Mouse (Mus musculus) liver, embryonic 14.5 days (tissue): ENCODE measurements at regions not wholly inside any gene's neighbourhood (a gene's known extent, or its start where the extent isn't known, plus 50 kb on each side); places are given as distances from the start of the nearest gene placed in this dataset.

ENCODE experiments used
- CTCF ChIP-seq: IDR thresholded peaks from 2 replicates; pipeline ENCODE4 v1.5.1; 2016; ENCODE audit warnings: antibody characterized with exemption, low read depth, control low read depth
- EP300 ChIP-seq: IDR thresholded peaks from 2 replicates; pipeline ENCODE4 v1.6.1; 2016; ENCODE audit warnings: antibody characterized with exemption, low read depth

GRCm38 (mm10) chr6:144922762-144923161 lies 141.0 kb upstream of the Sox5 start:
- TF ChIP-seq CTCF, result no peak
- no peak for TF ChIP-seq EP300
